Mouse (Mus musculus) Patski (cell line): Measurements from ENCODE around the gene Baz1b. TPM values are rescaled to one million over a fixed set of nuclear protein-coding genes. Genes with fewer than 3 reads are reported as not detected.

ENCODE experiments used
- ATAC-seq: fragments of 100-300 bp; one replicate; pipeline ENCODE4 v1.8.0; 2021
- CTCF ChIA-PET: fragments of 350-600 bp; sonication (Branson Sonifier 250); formaldehyde crosslinking; loops from one replicate; lab custom pipeline; 2022; ENCODE audit warnings: inconsistent platforms; lab: Charles Lee
- POLR2A ChIA-PET: fragments of 350-600 bp; sonication (Branson Sonifier 250); formaldehyde crosslinking; loops from one replicate; lab custom pipeline; 2022; ENCODE audit warnings: antibody characterized with exemption, inconsistent platforms; lab: Charles Lee
- DNase-seq: peaks from one replicate; pipeline ENCODE4 v3.0.0-alpha.2; 2011; ENCODE audit warnings: low read depth, low spot score
- H3K27me3 ChIP-seq: fragments of 371-371 bp; one replicate; pipeline ENCODE4 v1.5.1; 2021
- CTCF ChIP-seq: fragments of 100-300 bp; IDR thresholded peaks from one replicate; pipeline ENCODE4 v1.5.1; 2021
- in situ Hi-C: fragments of 300-500 bp; cut with MboI; formaldehyde crosslinking; loops from 3 replicates; pipeline ENCODE4 v1.11.1; 2018; ENCODE audit warnings: low pct_unique_long_range_greater_than_20kb, mixed read lengths
- polyA plus RNA-seq: library from polyadenylated mRNA; unstranded; gene quantifications from one replicate; pipeline ENCODE4 v1.2.3, GENCODE M21; 2021

Baz1b gene
- polyA plus RNA-seq, 1 experiment from 2014 or later, result 92.8 TPM

GRCm38 (mm10) chr5:135175086-135175485, 12.0 kb upstream of the Baz1b start:
- H3K27me3 ChIP-seq, result no peaks in the 10 kb centered on the region
- no peak for TF ChIP-seq CTCF
- CTCF ChIA-PET, result no interaction called here
- in situ Hi-C loops, result no loop called here
- ATAC-seq (no peak), DNase-seq (no peak)
- POLR2A ChIA-PET, result no interaction called here

DNA sequence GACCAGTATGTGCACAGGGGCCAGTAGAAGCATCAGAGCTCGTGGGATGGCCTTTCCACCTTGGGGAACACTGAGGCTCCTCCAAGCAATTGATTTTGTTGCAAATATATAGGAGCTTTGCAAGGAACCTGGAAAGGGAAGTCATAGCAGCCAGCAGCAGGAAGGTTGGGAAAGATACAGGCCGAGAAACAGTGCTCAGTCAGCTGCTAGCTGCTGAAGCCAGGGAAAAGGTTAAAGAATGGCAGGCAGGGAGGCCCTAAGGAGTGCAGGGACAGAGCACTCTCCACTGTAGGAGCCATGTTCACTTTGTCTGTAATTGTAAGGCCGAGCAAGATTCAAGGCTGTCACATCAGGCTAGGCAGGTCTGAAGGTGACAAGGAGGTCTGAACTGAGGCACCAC, 8.5 kb upstream of the Baz1b start:
- no peaks in the 10 kb centered on the region for H3K27me3 ChIP-seq
- CTCF ChIA-PET, result no interaction called here
- no peak for DNase-seq
- TF ChIP-seq CTCF, result no peak
- POLR2A ChIA-PET, result interaction anchor here (1.1 kb wide), 1 partner anchor 10 kb away, joined by 3 read pairs; no protein-coding TSS in a partner anchor
- no peak for ATAC-seq
- in situ Hi-C loops, result no loop called here

DNA sequence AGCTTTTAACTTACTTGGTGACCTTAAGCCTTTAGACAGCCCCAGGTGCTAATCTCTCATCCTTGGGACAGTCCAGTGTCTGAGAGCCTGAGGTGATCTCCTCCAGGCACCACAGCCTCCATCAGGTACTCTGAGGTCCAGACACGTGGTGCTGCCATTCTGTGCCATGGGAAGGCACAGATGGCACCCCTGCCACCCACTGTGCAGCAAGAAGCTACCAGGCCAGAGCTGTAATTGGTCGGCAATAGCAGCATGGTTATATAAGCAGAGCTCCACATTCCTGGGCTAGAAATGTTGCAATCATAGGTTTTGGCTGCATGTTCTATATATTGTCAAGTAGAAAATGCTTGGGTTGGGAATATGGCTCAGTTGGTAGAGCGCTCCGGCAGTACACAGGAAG, 8.1 kb upstream of the Baz1b start:
- DNase-seq (no peak), ATAC-seq (no peak)
- ChIA-PET CTCF (interaction anchor here (1.1 kb wide), 1 partner anchor 16 kb away, joined by 3 read pairs; no protein-coding TSS in a partner anchor), POLR2A (interaction anchor here (1.1 kb wide), 1 partner anchor 10 kb away, joined by 3 read pairs; no protein-coding TSS in a partner anchor)
- no peak for TF ChIP-seq CTCF
- H3K27me3 ChIP-seq, result no peaks in the 10 kb centered on the region
- in situ Hi-C loops, result no loop called here

GRCm38 (mm10) chr5:135179616-135180015, 7.4 kb upstream of the Baz1b start:
- POLR2A ChIA-PET, result interaction anchor here (1.1 kb wide), 1 partner anchor 9 kb away, joined by 3 read pairs; no protein-coding TSS in a partner anchor
- no peak for TF ChIP-seq CTCF
- ATAC-seq, result no peak
- CTCF ChIA-PET, result interaction anchor here (1.1 kb wide), 1 partner anchor 15 kb away, joined by 3 read pairs; no protein-coding TSS in a partner anchor
- in situ Hi-C loops, result no loop called here
- no peak for DNase-seq
- no peaks in the 10 kb centered on the region for H3K27me3 ChIP-seq

GRCm38 (mm10) chr5:135180796-135181195, 6.3 kb upstream of the Baz1b start:
- ATAC-seq, result no peak
- ChIA-PET POLR2A (no interaction called here), CTCF (no interaction called here)
- DNase-seq, result no peak
- H3K27me3 ChIP-seq, result no peaks in the 10 kb centered on the region
- in situ Hi-C loops, result no loop called here
- no peak for TF ChIP-seq CTCF

DNA sequence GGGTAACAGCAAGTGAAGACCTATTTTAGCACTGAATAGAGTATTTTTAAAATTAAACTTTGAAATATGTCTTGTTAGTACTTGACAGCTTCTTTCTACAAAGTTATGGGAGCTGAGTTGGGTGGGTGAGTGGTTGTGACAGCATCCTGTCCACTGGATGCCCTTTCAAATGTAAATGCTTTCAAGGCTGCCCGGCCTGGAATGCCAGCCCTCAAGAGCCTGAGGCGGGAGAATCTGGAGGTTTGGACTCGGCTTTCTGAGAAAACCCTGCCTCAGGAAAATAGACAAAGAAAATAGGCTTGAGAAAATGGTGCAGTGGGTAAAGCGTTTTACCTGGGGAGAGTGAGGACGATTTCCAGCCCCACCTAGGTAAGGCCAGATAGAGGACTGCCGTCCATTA, 5.3 kb upstream of the Baz1b start:
- ATAC-seq (no peak), DNase-seq (no peak)
- in situ Hi-C loops, result no loop called here
- CTCF ChIA-PET, result no interaction called here
- POLR2A ChIA-PET, result interaction anchor here (1.6 kb wide), 1 partner anchor 10 kb away, joined by 4 read pairs; no protein-coding TSS in a partner anchor
- no peak for TF ChIP-seq CTCF
- H3K27me3 ChIP-seq, result no peaks in the 10 kb centered on the region

GRCm38 (mm10) chr5:135183131-135183861, 3.8 kb upstream of the Baz1b start:
- DNase-seq, result no peak
- no peak for TF ChIP-seq CTCF
- CTCF ChIA-PET, result interaction anchor here (0.7 to 1.7 kb wide), 4 partner anchors 8 to 26 kb away, joined by 3 to 8 read pairs (median 4); no protein-coding TSS in a partner anchor

GRCm38 (mm10) chr5:135185016-135185415, 2.0 kb upstream of the Baz1b start:
- in situ Hi-C loops, result no loop called here
- ATAC-seq (no peak), DNase-seq (no peak)
- ChIA-PET CTCF (interaction anchor here (0.9 kb wide), 1 partner anchor 13 kb away, joined by 3 read pairs; no protein-coding TSS in a partner anchor), POLR2A (interaction anchor here (1.2 kb wide), 1 partner anchor 16 kb away, joined by 4 read pairs; no protein-coding TSS in a partner anchor)
- no peak for TF ChIP-seq CTCF
- H3K27me3 ChIP-seq, result no peaks in the 10 kb centered on the region

More at GRCm38 (mm10) chr5:135183131-135183861, 3.8 kb upstream of the Baz1b start:
- in situ Hi-C loops, result no loop called here
- POLR2A ChIA-PET, result interaction anchor here (1.6 kb wide), 1 partner anchor 11 kb away, joined by 4 read pairs; no protein-coding TSS in a partner anchor
- ATAC-seq, result no peak
- H3K27me3 ChIP-seq, result no peaks in the 10 kb centered on the region

- in situ Hi-C loops, result no loop called here
- DNase-seq, result no peak
- ChIA-PET POLR2A (interaction anchor here (0.6 to 1.3 kb wide), 2 partner anchors 22 to 122 kb away, joined by 3 read pairs; partner anchors contain the start of gene Dnajc30), CTCF (interaction anchor here (1.2 kb wide), 1 partner anchor 10 kb away, joined by 3 read pairs; no protein-coding TSS in a partner anchor)
- ATAC-seq, result no peak
- TF ChIP-seq CTCF, result no peak
- no peaks in the 10 kb centered on the region for H3K27me3 ChIP-seq
Measured at GRCm38 (mm10) chr5:135185596-135185995, 1.5 kb upstream of the Baz1b start.

GRCm38 (mm10) chr5:135186231-135186620, 838 bp upstream of the Baz1b start:
- ChIA-PET POLR2A (interaction anchor here (0.6 to 1.3 kb wide), 6 partner anchors 11 to 175 kb away, joined by 3 read pairs; partner anchors contain the start of gene Dnajc30), CTCF (interaction anchor here (1.2 kb wide), 1 partner anchor 10 kb away, joined by 3 read pairs; no protein-coding TSS in a partner anchor)
- TF ChIP-seq CTCF, result no peak
- no peak for DNase-seq
- no peaks in the 10 kb centered on the region for H3K27me3 ChIP-seq
- in situ Hi-C loops, result no loop called here
- no peak for ATAC-seq
